Mouse (Mus musculus): ENCODE measurements at regions not wholly inside any gene's neighbourhood (a gene's known extent, or its start where the extent isn't known, plus 50 kb on each side); places are given as distances from the start of the nearest gene placed in this dataset.

- DNase-seq (ENCODE audit: low spot score in 2 of 2): peak; percentile 61 to 81
Measured at GRCm38 (mm10) chr7:31208237-31209054, 52.8 kb upstream of the Gramd1a start.

- DNase-seq (ENCODE audit: low spot score in 2 of 2): peak in 1 of 2 experiments; percentile 2
Measured at GRCm38 (mm10) chr7:31207563-31208236, 52.0 kb upstream of the Gramd1a start.

All from frontal cortex, postnatal 36 days (tissue).